Mouse (Mus musculus) MEL (cell line): ENCODE data around the gene Gm45208. TPM values are rescaled to one million over a fixed set of nuclear protein-coding genes. Genes with fewer than 3 reads are reported as not detected.

Source experiments
- DNase-seq: peaks from one replicate; pipeline ENCODE4 v3.0.0; 2011; ENCODE audit warnings: low read depth, low spot score
- H3K27ac ChIP-seq: 2 replicates; pipeline ENCODE4 v1.5.1; 2012; ENCODE audit warnings: low read depth, mild to moderate bottlenecking, control low read depth, low read length, moderate library complexity; ENCODE audit not compliant: control insufficient read depth
- H3K27me3 ChIP-seq, 2 experiments: fragments of 150-350 bp in 1 of 2; sonication (generic) in 1 of 2; 2 replicates each; pipeline ENCODE4 v1.6.1; 2012; ENCODE audit warnings: low read length in 2 of 2, mild to moderate bottlenecking in 2 of 2, improper control_type of control experiment in 1 of 2, moderate library complexity in 1 of 2; ENCODE audit not compliant: insufficient read depth in 2 of 2, control insufficient read depth in 1 of 2
- H3K36me3 ChIP-seq, 2 experiments: 2 replicates each; pipeline ENCODE4 v1.6.1; 2012 to 2014; ENCODE audit warnings: low read length in 2 of 2, improper control_type of control experiment in 1 of 2, inconsistent platforms in 1 of 2, mild to moderate bottlenecking in 1 of 2; ENCODE audit not compliant: insufficient read depth in 2 of 2, control insufficient read depth in 1 of 2
- H3K4me1 ChIP-seq, 2 experiments: fragments of 150-350 bp in 1 of 2; sonication (generic) in 1 of 2; 2 replicates each; pipeline ENCODE4 v1.6.1; 2012; ENCODE audit warnings: low read length in 2 of 2, improper control_type of control experiment in 1 of 2, mild to moderate bottlenecking in 1 of 2; ENCODE audit not compliant: insufficient read depth in 2 of 2, control insufficient read depth in 1 of 2
- H3K4me3 ChIP-seq, 2 experiments: fragments of 150-350 bp in 1 of 2; sonication (generic) in 1 of 2; 2 replicates each; pipeline ENCODE4 v1.5.1; 2012; ENCODE audit warnings: low read depth in 2 of 2, low read length in 2 of 2, mild to moderate bottlenecking in 2 of 2, moderate library complexity in 2 of 2, control low read depth in 1 of 2, improper control_type of control experiment in 1 of 2; ENCODE audit not compliant: control insufficient read depth in 1 of 2, insufficient read depth in 1 of 2
- H3K79me2 ChIP-seq: 2 replicates; pipeline ENCODE4 v1.6.1; 2012; ENCODE audit warnings: mild to moderate bottlenecking, low read length, moderate library complexity; ENCODE audit not compliant: control insufficient read depth, poor library complexity, insufficient read depth
- H3K9ac ChIP-seq: 2 replicates; pipeline ENCODE4 v1.6.1; 2012; ENCODE audit warnings: low read depth, mild to moderate bottlenecking, control low read depth, low read length, moderate library complexity; ENCODE audit not compliant: control insufficient read depth, poor library complexity, severe bottlenecking
- H3K9me3 ChIP-seq: fragments of 150-350 bp; sonication (generic); replicated peaks from 2 replicates; pipeline ENCODE4 v1.6.1; 2012; ENCODE audit warnings: mild to moderate bottlenecking, low read length, improper control_type of control experiment, moderate library complexity; ENCODE audit not compliant: insufficient read depth
- BHLHE40 ChIP-seq: IDR thresholded peaks from 2 replicates; pipeline ENCODE4 v1.6.1; 2012; ENCODE audit warnings: low read depth, mild to moderate bottlenecking, inconsistent platforms, low read length, improper control_type of control experiment, borderline replicate concordance
- CHD2 ChIP-seq: IDR thresholded peaks from 2 replicates; pipeline ENCODE4 v1.6.1; 2011; ENCODE audit warnings: low read length, improper control_type of control experiment
- CTCF ChIP-seq, 3 experiments: IDR thresholded peaks in 2 of 3; conservative IDR thresholded peaks in 1 of 3; 2 replicates each; pipeline ENCODE4 v1.5.1; 2011 to 2012; ENCODE audit warnings: low read length in 3 of 3, low read depth in 2 of 3, mild to moderate bottlenecking in 2 of 3, improper control_type of control experiment in 1 of 3, inconsistent platforms in 1 of 3, mixed read lengths in 1 of 3, moderate library complexity in 1 of 3; ENCODE audit not compliant: control insufficient read depth in 1 of 3, insufficient read depth in 1 of 3, poor library complexity in 1 of 3, severe bottlenecking in 1 of 3
- EP300 ChIP-seq, 2 experiments: IDR thresholded peaks; 2 replicates each; pipeline ENCODE4 v1.6.1; 2011; ENCODE audit warnings: improper control_type of control experiment in 2 of 2, low read length in 2 of 2, low read depth in 1 of 2, mild to moderate bottlenecking in 1 of 2
- ETS1 ChIP-seq: IDR thresholded peaks from 2 replicates; pipeline ENCODE4 v1.6.1; 2012; ENCODE audit warnings: low read depth, mild to moderate bottlenecking, inconsistent platforms, low read length, improper control_type of control experiment, moderate library complexity
- GATA1 ChIP-seq: IDR thresholded peaks from 2 replicates; pipeline ENCODE4 v1.6.1; 2011; ENCODE audit warnings: low read depth, low read length, improper control_type of control experiment
- HCFC1 ChIP-seq: IDR thresholded peaks from 2 replicates; pipeline ENCODE4 v1.6.1; 2012; ENCODE audit warnings: low read depth, mild to moderate bottlenecking, inconsistent platforms, low read length, improper control_type of control experiment, moderate library complexity
- JUND ChIP-seq: IDR thresholded peaks from 2 replicates; pipeline ENCODE4 v1.6.1; 2011; ENCODE audit warnings: low read depth, mild to moderate bottlenecking, improper control_type of control experiment, low read length
- MYC ChIP-seq: IDR thresholded peaks from 2 replicates; pipeline ENCODE4 v1.6.1; 2011; ENCODE audit warnings: low read depth, mild to moderate bottlenecking, low read length, improper control_type of control experiment, moderate library complexity
- NELFE ChIP-seq: IDR thresholded peaks from 2 replicates; pipeline ENCODE4 v1.6.1; 2011; ENCODE audit warnings: low read depth, low read length, improper control_type of control experiment
- NRF1 ChIP-seq: IDR thresholded peaks from 2 replicates; pipeline ENCODE4 v1.6.1; 2014; ENCODE audit warnings: low read depth, mild to moderate bottlenecking, inconsistent platforms, low read length, improper control_type of control experiment, moderate library complexity; ENCODE audit not compliant: poor library complexity, insufficient read depth, severe bottlenecking
- POLR2AphosphoS2 ChIP-seq: IDR thresholded peaks from 2 replicates; pipeline ENCODE4 v1.6.1; 2011; ENCODE audit warnings: low read length, improper control_type of control experiment
- POLR2AphosphoS5 ChIP-seq: IDR thresholded peaks from 2 replicates; pipeline ENCODE4 v1.6.1; 2012; ENCODE audit warnings: low read depth, borderline replicate concordance, mild to moderate bottlenecking, inconsistent platforms, low read length, moderate library complexity, mixed read lengths
- RAD21 ChIP-seq: IDR thresholded peaks from 2 replicates; pipeline ENCODE4 v1.6.1; 2011; ENCODE audit warnings: mild to moderate bottlenecking, low read depth, low read length, improper control_type of control experiment
- SIN3A ChIP-seq: IDR thresholded peaks from 2 replicates; pipeline ENCODE4 v1.6.1; 2012; ENCODE audit warnings: low read length, improper control_type of control experiment, inconsistent platforms
- SMC3 ChIP-seq: IDR thresholded peaks from 2 replicates; pipeline ENCODE4 v1.6.1; 2011; ENCODE audit warnings: low read depth, low read length, improper control_type of control experiment
- TAL1 ChIP-seq: IDR thresholded peaks from 2 replicates; pipeline ENCODE4 v1.6.1; 2012; ENCODE audit warnings: mild to moderate bottlenecking, inconsistent platforms, low read length, moderate library complexity, mixed read lengths
- TBP ChIP-seq: IDR thresholded peaks from 2 replicates; pipeline ENCODE4 v1.8.0; 2011; ENCODE audit warnings: low read depth, low read length, improper control_type of control experiment
- ZC3H11A ChIP-seq: IDR thresholded peaks from 2 replicates; pipeline ENCODE4 v1.6.1; 2012; ENCODE audit warnings: low read depth, mild to moderate bottlenecking, inconsistent platforms, low read length, improper control_type of control experiment
- ZMIZ1 ChIP-seq: IDR thresholded peaks from 2 replicates; pipeline ENCODE4 v1.6.1; 2012; ENCODE audit warnings: low read depth, mild to moderate bottlenecking, inconsistent platforms, low read length, improper control_type of control experiment, moderate library complexity
- ZNF384 ChIP-seq: IDR thresholded peaks from 2 replicates; pipeline ENCODE4 v1.6.1; 2012; ENCODE audit warnings: low read depth, mild to moderate bottlenecking, inconsistent platforms, low read length, improper control_type of control experiment
- polyA plus RNA-seq, 2 experiments: library from polyadenylated mRNA; stranded (reverse) in 1 of 2; unstranded in 1 of 2; fragments of >175 nt in 1 of 2; fragments of >200 nt in 1 of 2; gene quantifications; 2 replicates each; pipeline versions ENCODE4 v1.2.1 to v1.2.4; 2012; ENCODE audit warnings: low replicate concordance in 2 of 2, low read depth in 1 of 2; ENCODE audit not compliant: insufficient read length in 2 of 2, insufficient read depth in 1 of 2, missing spikeins in 1 of 2
- total RNA-seq: library from RNA; depleted of rRNA; stranded (reverse); fragments of 300-350 nt; gene quantifications from 2 replicates; pipeline ENCODE4 v1.2.3, GENCODE M21; 2012

The Gm45208 gene
- total and polyA plus RNA-seq, 3 experiments, result 11.0 TPM; not detected in 2

DNA sequence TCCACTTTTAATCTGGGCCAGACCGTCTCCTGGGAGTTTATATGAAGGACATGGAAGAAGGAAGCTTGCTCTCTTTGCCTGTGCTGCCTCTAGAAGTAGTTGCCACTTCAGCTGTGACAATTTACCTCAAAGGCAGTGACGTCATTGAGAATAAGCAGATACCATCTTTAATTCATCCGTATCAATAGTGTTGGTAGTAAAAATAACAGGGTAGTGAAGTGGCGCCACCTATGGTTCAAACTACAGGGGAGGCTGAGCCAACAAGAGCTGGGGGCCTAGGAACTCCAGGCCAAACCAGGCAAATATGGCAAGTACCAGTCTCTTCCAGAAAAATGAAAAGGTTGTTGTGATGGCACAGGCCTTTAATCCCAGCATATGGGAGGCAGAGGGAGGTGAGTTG is 29.2 kb upstream of the Gm45208 start:
- peaks cover 8% of the 10 kb centered on the region for H3K79me2 ChIP-seq
- H3K27me3 ChIP-seq, result peaks cover 19% of the 10 kb centered on the region in 2 experiments
- no peak overlapping the region for H3K9ac ChIP-seq
- H3K4me3 ChIP-seq, result no peak overlapping the region
- TF ChIP-seq ZMIZ1 (no peak), SMC3 (peak; percentile 78), JUND (0 out of 2 replicates have a peak, but pooled peaks have one; percentile 32), POLR2AphosphoS5 (no peak), NELFE (no peak), CTCF (IDR thresholded peaks at IDR 0.05 in 2 of 3, conservative IDR thresholded peaks at IDR 0.05 in 1 of 3; ENCODE audit: control insufficient read depth in 1 of 3, insufficient read depth in 1 of 3, low read depth in 2 of 3, low read length in 3 of 3, poor library complexity in 1 of 3, severe bottlenecking in 1 of 3) (peak; percentile 61 to 83 (median 67)), MYC (no peak), HCFC1 (0 out of 2 replicates have a peak, but pooled peaks have one; percentile 41), POLR2AphosphoS2 (no peak), TBP (no peak), ZC3H11A (peak; percentile 74), BHLHE40 (0 out of 2 replicates have a peak, but pooled peaks have one; percentile 38), EP300 (IDR thresholded peaks at IDR 0.05; ENCODE audit: low read depth in 1 of 2, low read length in 2 of 2) (no peak), ZNF384 (peak; percentile 40; the same call in 1 of the 2 replicates), GATA1 (0 out of 2 replicates have a peak, but pooled peaks have one; percentile 43), RAD21 (peak; percentile 83)
- TF ChIP-seq, all 39 proteins: peak for 9
- no peaks in the 10 kb centered on the region for H3K4me1 ChIP-seq
- peak; percentile 72 for DNase-seq
- H3K27ac ChIP-seq, result no peak overlapping the region
- 0 out of 4 replicates have a peak, but pooled peaks cover 0 to 2% of the 10 kb centered on the region in 2 experiments for H3K36me3 ChIP-seq
- no peaks in the 10 kb centered on the region for H3K9me3 ChIP-seq

GRCm38 (mm10) chrX:7696520-7696919 is 25.5 kb upstream of the Gm45208 start:
- TF ChIP-seq NRF1, result no peak
- TF ChIP-seq MYC, result no peak
- no peak for TF ChIP-seq ETS1
- no peak for TF ChIP-seq SIN3A
- no peak for TF ChIP-seq HCFC1
- TF ChIP-seq TBP, result no peak
- TF ChIP-seq CHD2, result no peak
- no peak for TF ChIP-seq TAL1
- Histone ChIP-seq H3K9me3 (no peaks in the 10 kb centered on the region), H3K36me3 (peaks cover 0 to 6% of the 10 kb centered on the region in 2 experiments; a peak in 2 of 4 replicates), H3K27me3 (no peaks in the 10 kb centered on the region), H3K27ac (no peak overlapping the region), H3K79me2 (peaks cover 23% of the 10 kb centered on the region), H3K4me1 (peaks cover 0 to 9% of the 10 kb centered on the region in 2 experiments; a peak in 1 of 4 replicates), H3K4me3 (peak overlapping the region; percentile 20 to 38), H3K9ac (peak overlapping the region; percentile 33; the same call in 1 of the 2 replicates)
- no peak for DNase-seq
